Mouse (Mus musculus) testis, adult 2 months (tissue): ENCODE data around the gene Sema5a. TPM values are rescaled to one million over a fixed set of nuclear protein-coding genes. Genes with fewer than 3 reads are reported as not detected.

ENCODE experiments used
- H3K27ac ChIP-seq: fragments of 200-500 bp; 2 replicates; pipeline ENCODE4 v1.5.1; 2012; ENCODE audit warnings: low read depth, low read length; ENCODE audit not compliant: control insufficient read depth, insufficient read depth
- H3K27me3 ChIP-seq: fragments of 200-500 bp; 2 replicates; pipeline ENCODE4 v1.6.1; 2012; ENCODE audit warnings: mild to moderate bottlenecking, low read length, moderate library complexity; ENCODE audit not compliant: control insufficient read depth, insufficient read depth
- H3K36me3 ChIP-seq: fragments of 200-500 bp; 2 replicates; pipeline ENCODE4 v1.6.1; 2012; ENCODE audit warnings: mild to moderate bottlenecking, low read length; ENCODE audit not compliant: control insufficient read depth, insufficient read depth
- H3K4me1 ChIP-seq: fragments of 200-500 bp; 2 replicates; pipeline ENCODE4 v1.6.1; 2012; ENCODE audit warnings: low read length; ENCODE audit not compliant: control insufficient read depth, insufficient read depth
- H3K4me3 ChIP-seq: fragments of 200-500 bp; 2 replicates; pipeline ENCODE4 v1.5.1; 2012; ENCODE audit warnings: low read depth, mild to moderate bottlenecking, low read length, moderate library complexity, mixed read lengths; ENCODE audit not compliant: control insufficient read depth
- CTCF ChIP-seq: fragments of 200-500 bp; IDR thresholded peaks from 2 replicates; pipeline ENCODE4 v1.5.1; 2012; ENCODE audit warnings: low read depth, mild to moderate bottlenecking, inconsistent platforms, low read length, moderate library complexity; ENCODE audit not compliant: control insufficient read depth, insufficient read depth, insufficient replicate concordance
- POLR2A ChIP-seq: fragments of 200-500 bp; IDR thresholded peaks from 2 replicates; pipeline ENCODE4 v1.6.1; 2012; ENCODE audit warnings: low read depth, mild to moderate bottlenecking, inconsistent platforms, low read length, moderate library complexity; ENCODE audit not compliant: control insufficient read depth
- polyA plus RNA-seq: library from polyadenylated mRNA; depleted of rRNA; stranded (reverse); fragments of >200 nt; gene quantifications from 2 replicates; pipeline ENCODE4 v1.2.3, GENCODE M21; 2012

Sema5a gene
- polyA plus RNA-seq, 1 experiment, result 4.5 TPM

- no peak overlapping the region for H3K27ac ChIP-seq
- no peaks in the 10 kb centered on the region for H3K4me1 ChIP-seq
- TF ChIP-seq CTCF (no peak), POLR2A (no peak)
Observed at GRCm38 (mm10) chr15:32347315-32347714, 102.7 kb downstream of the Sema5a start.

GRCm38 (mm10) chr15:32349276-32349675, 104.7 kb downstream of the Sema5a start:
- Histone ChIP-seq H3K4me1 (no peaks in the 10 kb centered on the region), H3K27me3 (no peaks in the 10 kb centered on the region), H3K36me3 (no peaks in the 10 kb centered on the region), H3K4me3 (no peak overlapping the region), H3K27ac (no peak overlapping the region)
- no peak for TF ChIP-seq CTCF
- TF ChIP-seq POLR2A, result no peak

More at GRCm38 (mm10) chr15:32347315-32347714, 102.7 kb downstream of the Sema5a start:
- Histone ChIP-seq H3K27me3 (no peaks in the 10 kb centered on the region), H3K4me3 (no peak overlapping the region), H3K36me3 (no peaks in the 10 kb centered on the region)

GRCm38 (mm10) chr15:32352995-32353394, 108.4 kb downstream of the Sema5a start:
- no peak overlapping the region for H3K4me3 ChIP-seq
- no peaks in the 10 kb centered on the region for H3K4me1 ChIP-seq
- no peak for TF ChIP-seq CTCF
- H3K27me3 ChIP-seq, result no peaks in the 10 kb centered on the region
- H3K36me3 ChIP-seq, result no peaks in the 10 kb centered on the region
- no peak overlapping the region for H3K27ac ChIP-seq

GRCm38 (mm10) chr15:32353513-32353912, 108.9 kb downstream of the Sema5a start:
- Histone ChIP-seq H3K27me3 (no peaks in the 10 kb centered on the region), H3K36me3 (no peaks in the 10 kb centered on the region), H3K4me3 (no peak overlapping the region), H3K27ac (no peak overlapping the region), H3K4me1 (no peaks in the 10 kb centered on the region)
- TF ChIP-seq CTCF (no peak), POLR2A (no peak)

- Histone ChIP-seq H3K36me3 (no peaks in the 10 kb centered on the region), H3K4me1 (no peaks in the 10 kb centered on the region), H3K27ac (no peak overlapping the region), H3K27me3 (no peaks in the 10 kb centered on the region), H3K4me3 (no peak overlapping the region)
- TF ChIP-seq POLR2A (no peak), CTCF (no peak)
Observed at GRCm38 (mm10) chr15:32356805-32357204, 112.2 kb downstream of the Sema5a start.

GRCm38 (mm10) chr15:32367841-32368240, 123.2 kb downstream of the Sema5a start:
- Histone ChIP-seq H3K4me1 (no peaks in the 10 kb centered on the region), H3K4me3 (no peak overlapping the region), H3K27me3 (no peaks in the 10 kb centered on the region), H3K27ac (no peak overlapping the region), H3K36me3 (no peaks in the 10 kb centered on the region)
- TF ChIP-seq POLR2A, result no peak
- TF ChIP-seq CTCF, result no peak

GRCm38 (mm10) chr15:32370914-32371313, 126.3 kb downstream of the Sema5a start:
- TF ChIP-seq CTCF (no peak), POLR2A (no peak)
- Histone ChIP-seq H3K4me3 (no peak overlapping the region), H3K27me3 (no peaks in the 10 kb centered on the region), H3K4me1 (no peaks in the 10 kb centered on the region), H3K36me3 (no peaks in the 10 kb centered on the region), H3K27ac (no peak overlapping the region)

- Histone ChIP-seq H3K27me3 (no peaks in the 10 kb centered on the region), H3K36me3 (no peaks in the 10 kb centered on the region), H3K27ac (no peak overlapping the region), H3K4me3 (no peak overlapping the region), H3K4me1 (no peaks in the 10 kb centered on the region)
- TF ChIP-seq POLR2A (no peak), CTCF (no peak)
Observed at GRCm38 (mm10) chr15:32371385-32371784, 126.8 kb downstream of the Sema5a start.
